ENCODE assay signal across 8 mouse cellular contexts in genomic region chr13:60047791-60048730, GRCm38 (mm10).
A peak's percentile ranks its signal among the peaks of the same experiment; 100 is the strongest.
DNase-seq lines count a peak whose midpoint lies in the region.
"Had no signal": no experiment of that assay in that cellular context is flagged by ENCODE, and none has a peak within 500 bp of the region (broad histone marks: within the 10 kb centered on the region; RNA-seq: fewer than 3 reads in every experiment).

No protein-coding gene starts in this region.

- DNase-seq in layer of hippocampus, adult 9-11 months: peak; percentile 45
- DNase-seq in layer of hippocampus, adult 9-10 months (ENCODE audit: low spot score): no peak
- peak; percentile 61 to 69 for DNase-seq in frontal cortex, postnatal 36 days (ENCODE audit: low spot score in 2 of 2)
- peak; percentile 71 for DNase-seq in right cerebral cortex, adult 18-20 months
- no peak for DNase-seq in liver
- no peak for DNase-seq in spleen, postnatal 36 days (ENCODE audit: low spot score in 2 of 2)
- DNase-seq: adrenal gland, postnatal 10 days had no signal

- peaks cover 6% of the 10 kb centered on the region for H3K4me1 ChIP-seq in brown adipose tissue, adult 24 weeks (ENCODE audit: control insufficient read depth, insufficient read depth, insufficient read length, low read length)

- no peak overlapping the region for H3K4me3 ChIP-seq in brown adipose tissue, adult 24 weeks (ENCODE audit: insufficient read depth, low read depth, low read length)

- peak overlapping the region; percentile 43; the same call in 1 of the 2 replicates for H3K27ac ChIP-seq in brown adipose tissue, adult 24 weeks (replicated peaks; ENCODE audit: low read depth, low read length)

Comparison
In these comparisons a context has a peak if more than half of its experiments do, and no peak if none do; other contexts are left out.
1. DNase-seq: peak in layer of hippocampus, adult 9-11 months (single experiment), frontal cortex, postnatal 36 days (2 of 2) and right cerebral cortex, adult 18-20 months (single experiment); none in layer of hippocampus, adult 9-10 months (single experiment), liver (single experiment) and spleen, postnatal 36 days (0 of 2).